Mouse (Mus musculus) liver, embryonic 15.5 days (tissue): ENCODE data around the gene Map4k5. TPM values are rescaled to one million over a fixed set of nuclear protein-coding genes. Genes with fewer than 3 reads are reported as not detected.

Experiments
- microRNA counts: library from miRNA; unstranded; fragments of <30 nt; microRNA quantifications from one replicate; lab custom pipeline; 2016
- microRNA-seq: library from miRNA; unstranded; fragments of <30 nt; microRNA quantifications from one replicate; pipeline ENCODE4, GENCODE M21; 2016
- polyA plus RNA-seq: library from polyadenylated mRNA; unstranded; fragments of >200 nt; fragmentation: Nextera tagmentation; extraction: Ambion mirVana; gene quantifications from 2 replicates; pipeline ENCODE4 v1.2.1, GENCODE M21; 2015

The Map4k5 gene
- polyA plus RNA-seq, 1 experiment from 2014 or later: 25.9 TPM

MicroRNAs encoded within 50 kb of the gene (microRNA counts, 519-probe panel; counts per million panel counts)
- microRNA mmu-miR-681 (lab: Ali Mortazavi, UCI): not detected

Small RNA genes within 50 kb of the gene (microRNA-seq; reads per million reads assigned to microRNA genes)
- not detected for gene Mir681

Other genes starting within 250 kb of the Map4k5 start
- 3.3 and 4.0 TPM in 2 replicates for gene Sos2, start 211.3 kb downstream of the Map4k5 start, polyA plus RNA-seq
- gene L2hgdh, start 168.3 kb downstream of the Map4k5 start, polyA plus RNA-seq: 11.8 and 13.2 TPM in 2 replicates
- gene Atp5s, start 168.2 kb downstream of the Map4k5 start, polyA plus RNA-seq: 16.8 and 18.2 TPM in 2 replicates
- gene Cdkl1, start 101.9 kb downstream of the Map4k5 start, polyA plus RNA-seq: 1.5 and 1.7 TPM in 2 replicates
- gene Atl1, start 586 bp downstream of the Map4k5 start, polyA plus RNA-seq: 0.91 and 1.5 TPM in 2 replicates
- gene Sav1, start 93.8 kb upstream of the Map4k5 start, polyA plus RNA-seq: 3.7 and 3.8 TPM in 2 replicates
- 3.0 and 3.2 TPM in 2 replicates for gene Nin, start 220.5 kb upstream of the Map4k5 start, polyA plus RNA-seq